Mouse (Mus musculus) midbrain, embryonic 11.5 days (tissue): Measurements from ENCODE around the gene Brap. TPM values are rescaled to one million over a fixed set of nuclear protein-coding genes. Genes with fewer than 3 reads are reported as not detected.
A peak's percentile ranks its signal among the peaks of the same experiment; 100 is the strongest.
"Not testable (repeated sequence)": the region's sequence is repeated elsewhere in the genome, so short reads cannot be mapped to it uniquely, and the experiment has no call there.

ENCODE experiments used
- ATAC-seq: fragments of 200-750 bp; cut with Nextera tagmentation; 2 replicates; pipeline ENCODE4 v1.8.0; 2017; ENCODE audit warnings: moderate TSS enrichment, moderate library complexity; ENCODE audit not compliant: low FRiP score
- DNase-seq: peaks from one replicate; pipeline ENCODE4 v3.0.0; 2015; ENCODE audit warnings: low spot score; ENCODE audit errors: missing footprints
- H3K27ac ChIP-seq: fragments of 300-500 bp; sonication (generic); 2 replicates; pipeline ENCODE4 v1.5.1; 2014; ENCODE audit warnings: low read depth, low read length
- H3K27me3 ChIP-seq: fragments of 300-500 bp; sonication (generic); 2 replicates; pipeline ENCODE4 v1.6.1; 2014; ENCODE audit warnings: mild to moderate bottlenecking, low read length, moderate library complexity, mixed read lengths; ENCODE audit not compliant: control insufficient read depth, insufficient read depth
- H3K36me3 ChIP-seq: fragments of 300-500 bp; sonication (generic); 2 replicates; pipeline ENCODE4 v1.6.1; 2014; ENCODE audit warnings: mild to moderate bottlenecking, low read length, moderate library complexity, mixed read lengths; ENCODE audit not compliant: control insufficient read depth, insufficient read depth
- H3K4me1 ChIP-seq: fragments of 300-500 bp; sonication (generic); 2 replicates; pipeline ENCODE4 v1.6.1; 2014; ENCODE audit warnings: low read length; ENCODE audit not compliant: control insufficient read depth, insufficient read depth
- H3K4me2 ChIP-seq: fragments of 300-500 bp; sonication (generic); 2 replicates; pipeline ENCODE4 v1.6.1; 2014; ENCODE audit warnings: mild to moderate bottlenecking, moderate library complexity
- H3K4me3 ChIP-seq: fragments of 300-500 bp; sonication (generic); 2 replicates; pipeline ENCODE4 v1.5.1; 2014; ENCODE audit warnings: low read depth, low read length
- H3K9ac ChIP-seq: fragments of 300-500 bp; sonication (generic); 2 replicates; pipeline ENCODE4 v1.6.1; 2014; ENCODE audit warnings: low read length
- H3K9me3 ChIP-seq: fragments of 300-500 bp; sonication (generic); 2 replicates; pipeline ENCODE4 v1.6.1; 2016; ENCODE audit warnings: low read length; ENCODE audit not compliant: control insufficient read depth
- WGBS: fragments of 180-500 bp; shearing (Covaris S2); extraction: QIAGEN DNeasy Blood & Tissue Kit; methylation state at CpG from one replicate; pipeline ENCODE4 v1.1.7; 2014; 5-methylcytosine and 5-hydroxymethylcytosine counted together
- polyA plus RNA-seq: library from polyadenylated mRNA; unstranded; fragments of >200 nt; fragmentation: Nextera tagmentation; extraction: Ambion mirVana; gene quantifications from 2 replicates; pipeline ENCODE4 v1.2.1, GENCODE M21; 2014

Brap gene
- polyA plus RNA-seq, 1 experiment from 2014 or later = 43.0 TPM

- no peak overlapping the region for H3K27ac ChIP-seq
- ATAC-seq (no peak), DNase-seq (no peak)
- H3K4me1 ChIP-seq = no peaks in the 10 kb centered on the region
- H3K9ac ChIP-seq = no peak overlapping the region
- no peaks in the 10 kb centered on the region for H3K9me3 ChIP-seq
- 41% methylated on average over 3 of the region's 3 CpGs for WGBS
- H3K36me3 ChIP-seq = no peaks in the 10 kb centered on the region
- H3K4me2 ChIP-seq = no peak overlapping the region
- H3K4me3 ChIP-seq = no peak overlapping the region
- H3K27me3 ChIP-seq = no peaks in the 10 kb centered on the region
Observed at GRCm38 (mm10) chr5:121632804-121633203, 27.6 kb upstream of the Brap start.

- WGBS = 88% methylated on average over 5 of the region's 5 CpGs
- H3K9me3 ChIP-seq = no peaks in the 10 kb centered on the region
Observed at GRCm38 (mm10) chr5:121634668-121635067, 25.7 kb upstream of the Brap start.

DNA sequence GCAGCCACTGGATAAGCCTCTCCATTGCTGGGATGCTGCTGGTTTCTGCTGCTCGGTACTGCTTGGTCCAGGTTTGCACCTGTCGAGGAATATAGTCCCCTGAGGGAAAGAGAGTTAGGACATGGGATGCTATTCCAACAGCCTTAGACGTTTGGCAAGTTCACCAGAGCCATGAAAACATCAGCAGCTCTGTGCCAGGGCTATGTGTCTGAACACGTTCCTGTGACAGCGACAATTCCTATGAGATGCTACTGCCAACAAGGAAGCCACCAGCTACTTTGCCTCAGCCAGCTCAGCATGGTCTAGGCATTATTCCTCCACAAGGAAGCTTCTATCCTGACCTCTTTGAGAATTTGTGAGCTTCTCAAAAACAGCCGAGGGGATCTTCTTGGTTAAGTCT lies 23.1 kb upstream of the Brap start:
- Histone ChIP-seq H3K9me3 (no peaks in the 10 kb centered on the region), H3K4me3 (no peak overlapping the region), H3K9ac (no peak overlapping the region), H3K4me1 (no peaks in the 10 kb centered on the region), H3K27ac (no peak overlapping the region), H3K27me3 (no peaks in the 10 kb centered on the region), H3K4me2 (no peak overlapping the region), H3K36me3 (no peaks in the 10 kb centered on the region)
- DNase-seq = no peak
- WGBS = 84% methylated on average over 6 of the region's 6 CpGs
- no peak for ATAC-seq

More at GRCm38 (mm10) chr5:121634668-121635067, 25.7 kb upstream of the Brap start:
- H3K4me3 ChIP-seq = no peak overlapping the region
- H3K9ac ChIP-seq = no peak overlapping the region
- no peak overlapping the region for H3K27ac ChIP-seq
- H3K27me3 ChIP-seq = no peaks in the 10 kb centered on the region
- no peaks in the 10 kb centered on the region for H3K4me1 ChIP-seq
- no peaks in the 10 kb centered on the region for H3K36me3 ChIP-seq
- DNase-seq = no peak
- ATAC-seq = no peak
- no peak overlapping the region for H3K4me2 ChIP-seq

- Histone ChIP-seq H3K9ac (no peak overlapping the region), H3K4me2 (no peak overlapping the region), H3K4me1 (no peaks in the 10 kb centered on the region), H3K27ac (no peak overlapping the region), H3K9me3 (no peaks in the 10 kb centered on the region), H3K4me3 (no peak overlapping the region), H3K36me3 (no peaks in the 10 kb centered on the region), H3K27me3 (no peaks in the 10 kb centered on the region)
- whole genome bisulfite sequencing = 90% methylated on average over 9 of the region's 9 CpGs
- ATAC-seq (no peak), DNase-seq (no peak)
Observed at GRCm38 (mm10) chr5:121639601-121640000, 20.8 kb upstream of the Brap start.

DNA sequence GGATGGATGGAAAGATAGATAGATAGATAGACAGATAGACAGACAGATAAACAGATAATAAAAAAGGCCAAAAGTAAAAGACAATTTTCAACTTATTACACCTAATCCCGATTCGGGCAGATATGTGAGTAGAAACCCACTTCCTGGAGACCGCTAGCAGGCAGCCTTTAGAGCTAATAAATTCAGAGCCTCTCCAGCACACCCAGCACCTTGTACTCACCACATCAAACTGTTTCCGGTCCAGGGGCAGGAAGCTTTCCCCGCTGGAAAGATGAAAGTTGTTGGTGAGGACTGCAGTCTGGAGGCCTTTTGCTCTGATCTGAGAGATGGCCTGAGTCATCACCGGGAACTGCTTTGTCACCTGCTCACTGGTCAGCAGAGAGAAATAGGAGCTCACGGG lies 11.2 kb upstream of the Brap start:
- Histone ChIP-seq H3K27me3 (no peaks in the 10 kb centered on the region), H3K9me3 (no peaks in the 10 kb centered on the region), H3K27ac (no peak overlapping the region), H3K9ac (no peak overlapping the region), H3K4me3 (no peak overlapping the region), H3K36me3 (no peaks in the 10 kb centered on the region), H3K4me1 (no peaks in the 10 kb centered on the region), H3K4me2 (no peak overlapping the region)
- no peak for ATAC-seq
- WGBS = 87% methylated on average over 7 of the region's 7 CpGs
- DNase-seq = no peak

DNA sequence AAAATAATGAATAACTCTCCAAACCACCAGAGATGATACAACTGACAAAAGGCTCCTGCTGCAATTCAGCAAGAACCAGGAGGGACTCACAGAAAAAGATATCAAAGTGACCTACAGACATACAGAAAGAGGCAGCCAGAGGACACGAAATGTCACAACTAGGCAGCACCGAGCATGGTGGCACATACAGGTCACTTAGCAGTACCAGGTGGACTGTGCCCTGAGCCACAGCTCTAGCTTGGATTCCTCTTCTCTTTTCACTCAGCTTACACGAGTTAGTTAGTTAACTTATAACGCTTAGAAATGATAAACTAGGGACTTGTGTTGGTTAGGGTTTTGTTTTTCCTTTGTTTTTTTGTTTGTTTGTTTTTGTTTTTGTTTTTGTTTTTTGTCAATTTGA lies 5.8 kb upstream of the Brap start:
- WGBS = 80% methylated on average over 4 of the region's 4 CpGs
- H3K36me3 ChIP-seq = no peaks in the 10 kb centered on the region
- H3K4me3 ChIP-seq = no peak overlapping the region
- H3K27ac ChIP-seq = no peak overlapping the region
- H3K4me1 ChIP-seq = no peaks in the 10 kb centered on the region
- H3K9me3 ChIP-seq = no peaks in the 10 kb centered on the region
- H3K4me2 ChIP-seq = no peak overlapping the region
- no peaks in the 10 kb centered on the region for H3K27me3 ChIP-seq
- ATAC-seq = no peak
- no peak for DNase-seq
- H3K9ac ChIP-seq = no peak overlapping the region

DNA sequence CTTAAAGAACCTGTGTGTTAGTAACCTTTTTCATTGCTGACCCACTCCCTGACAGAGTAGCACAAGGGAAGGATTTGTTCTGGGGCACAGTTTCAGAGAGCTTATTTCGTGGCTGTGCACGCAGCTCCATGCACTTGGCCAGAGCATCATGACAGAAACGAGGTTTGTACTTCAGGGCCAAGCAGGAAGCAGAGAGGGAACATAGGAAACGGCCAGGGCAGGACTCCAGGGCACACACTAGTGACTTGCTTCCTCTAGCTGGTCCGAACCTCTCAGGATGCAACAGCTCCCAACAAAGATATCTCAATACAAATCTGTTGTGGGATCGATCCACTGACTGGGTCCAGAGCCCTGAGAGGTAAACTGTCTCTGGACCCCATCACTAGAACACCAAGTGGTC lies 3.5 kb upstream of the Brap start:
- not testable (repeated sequence) for H3K4me2 ChIP-seq, DNase-seq, H3K27me3 ChIP-seq, H3K9ac ChIP-seq, H3K36me3 ChIP-seq, H3K4me3 ChIP-seq, ATAC-seq, H3K4me1 ChIP-seq, H3K27ac ChIP-seq, H3K9me3 ChIP-seq
- WGBS = 82% methylated on average over 6 of the region's 6 CpGs

- H3K4me2 ChIP-seq, H3K9ac ChIP-seq, H3K27ac ChIP-seq, ATAC-seq, H3K36me3 ChIP-seq, H3K27me3 ChIP-seq, H3K4me1 ChIP-seq, H3K9me3 ChIP-seq, H3K4me3 ChIP-seq, DNase-seq: not testable (repeated sequence)
- WGBS = 87% methylated on average over 6 of the region's 6 CpGs
Observed at GRCm38 (mm10) chr5:121657656-121658055, 2.7 kb upstream of the Brap start.

DNA sequence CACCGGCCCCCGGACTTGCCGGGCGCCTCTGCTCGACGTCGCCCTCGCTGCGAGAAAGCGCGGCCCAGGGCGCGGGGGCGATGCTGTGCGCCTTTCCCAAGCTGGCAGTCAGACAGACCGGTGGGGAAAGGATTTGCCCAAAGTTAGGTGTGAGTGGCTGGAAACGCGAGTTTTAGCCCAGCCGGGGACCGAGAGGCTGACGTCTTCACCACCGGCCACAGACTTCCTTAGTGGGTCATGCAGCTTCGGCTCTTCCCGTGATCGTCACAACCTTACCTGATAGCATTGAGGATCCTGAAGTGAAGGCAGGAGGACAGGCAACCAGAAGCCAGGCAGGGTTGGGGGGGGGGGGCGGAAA lies 513 bp downstream of the Brap start:
- Histone ChIP-seq H3K27ac (no peak overlapping the region; the same call in 1 of the 2 replicates), H3K4me3 (peak overlapping the region; percentile 94), H3K27me3 (no peaks in the 10 kb centered on the region), H3K4me1 (peaks cover 7% of the 10 kb centered on the region), H3K36me3 (peaks cover 6% of the 10 kb centered on the region; the same call in 1 of the 2 replicates), H3K9ac (peak overlapping the region; percentile 91), H3K9me3 (no peaks in the 10 kb centered on the region), H3K4me2 (peak overlapping the region; percentile 91)
- whole genome bisulfite sequencing = under 1% methylated on average over 26 of the region's 26 CpGs
- DNase-seq (no peak), ATAC-seq (peak; percentile 16)

DNA sequence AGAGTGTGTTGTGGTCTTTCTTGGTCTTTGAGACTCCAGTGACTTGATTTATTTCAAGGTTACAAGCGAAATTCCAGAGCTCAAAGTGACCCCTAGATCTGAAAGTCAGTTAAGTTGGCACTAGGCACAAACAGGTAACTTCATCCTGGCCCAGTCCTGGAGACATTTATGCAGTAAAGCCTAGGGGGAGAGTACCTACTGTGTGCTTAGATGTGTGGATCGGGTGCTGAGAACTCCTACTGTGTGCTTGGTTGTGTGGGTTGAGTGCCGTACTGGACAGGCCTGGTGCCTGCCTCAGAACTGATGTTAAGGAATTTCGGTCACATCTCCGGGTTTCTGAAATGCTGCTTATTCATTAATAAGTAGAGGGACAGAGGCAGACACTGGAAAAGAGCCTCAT lies 1.1 kb downstream of the Brap start:
- ATAC-seq = no peak
- Histone ChIP-seq H3K4me3 (peak overlapping the region; percentile 94), H3K27me3 (no peaks in the 10 kb centered on the region), H3K4me1 (peaks cover 7% of the 10 kb centered on the region), H3K4me2 (peak overlapping the region; percentile 91), H3K27ac (no peak overlapping the region), H3K9ac (peak overlapping the region; percentile 91), H3K36me3 (peaks cover 6% of the 10 kb centered on the region; the same call in 1 of the 2 replicates), H3K9me3 (no peaks in the 10 kb centered on the region)
- peak; percentile 79 for DNase-seq
- WGBS = 87% methylated on average over 5 of the region's 5 CpGs
